Mouse (Mus musculus) hindlimb bud, embryonic 11.5 days (tissue): Measurements from ENCODE around the gene Aoc2.
"Not testable (repeated sequence)": the region's sequence is repeated elsewhere in the genome, so short reads cannot be mapped to it uniquely, and the experiment has no call there.

Experiments
- DNase-seq: peaks from one replicate; pipeline ENCODE4 v3.0.0-alpha.2; 2012; ENCODE audit warnings: low read depth, low spot score; ENCODE audit errors: extremely low spot score

Aoc2 gene

GRCm38 (mm10) chr11:101353436-101353835, 28.6 kb downstream of the Aoc2 start:
- DNase-seq, result no peak

DNA sequence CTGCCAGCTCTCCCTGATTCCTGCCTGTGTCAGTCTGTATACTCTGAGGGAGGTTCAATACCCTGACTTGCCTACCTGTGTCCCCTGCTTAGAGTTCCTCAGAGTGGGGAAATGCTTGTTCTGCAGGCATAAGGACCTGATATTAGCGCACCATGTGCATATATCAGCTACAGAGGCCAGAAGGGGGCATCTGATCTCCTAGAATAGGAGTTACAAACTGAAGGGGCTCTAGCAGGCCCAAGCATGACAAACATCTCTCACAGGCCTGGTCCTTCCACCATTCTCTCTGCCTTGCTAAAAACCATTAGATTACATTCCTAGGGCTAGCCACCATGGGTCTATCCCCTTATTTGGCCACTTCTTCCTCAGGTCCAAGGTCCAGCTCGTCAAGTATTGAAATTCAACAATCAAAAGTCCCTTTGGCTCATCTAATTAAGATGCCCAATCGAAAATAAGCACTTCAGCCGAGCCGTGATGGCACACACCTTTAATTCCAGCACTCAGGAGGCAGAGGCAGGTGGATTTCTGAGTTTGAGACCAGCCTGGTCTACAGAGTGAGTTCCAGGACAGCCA, 29.7 kb downstream of the Aoc2 start:
- DNase-seq, result no peak

DNA sequence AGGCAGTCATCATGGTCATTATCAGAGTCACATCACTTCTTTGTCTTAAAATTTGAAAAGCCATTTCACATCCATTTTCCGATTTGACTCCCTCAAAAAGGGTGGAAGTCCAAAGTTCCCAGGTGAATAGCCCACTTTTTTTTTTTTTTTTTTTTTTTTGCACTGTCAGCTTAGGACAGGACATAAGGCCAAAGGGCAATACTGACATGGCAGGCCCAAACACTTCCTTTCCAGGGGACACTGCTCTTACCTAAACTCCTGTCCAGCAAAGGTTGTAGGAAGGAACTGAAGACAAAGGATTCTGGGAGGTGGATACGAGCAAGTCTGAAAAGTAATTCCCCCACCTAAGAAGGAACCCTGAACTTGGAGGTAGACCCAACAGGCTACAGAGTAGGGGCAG, 31.1 kb downstream of the Aoc2 start:
- no peak for DNase-seq

GRCm38 (mm10) chr11:101357505-101358182, 32.8 kb downstream of the Aoc2 start:
- no peak for DNase-seq

- DNase-seq, result no peak
Measured at GRCm38 (mm10) chr11:101359776-101360175, 34.9 kb downstream of the Aoc2 start.

DNA sequence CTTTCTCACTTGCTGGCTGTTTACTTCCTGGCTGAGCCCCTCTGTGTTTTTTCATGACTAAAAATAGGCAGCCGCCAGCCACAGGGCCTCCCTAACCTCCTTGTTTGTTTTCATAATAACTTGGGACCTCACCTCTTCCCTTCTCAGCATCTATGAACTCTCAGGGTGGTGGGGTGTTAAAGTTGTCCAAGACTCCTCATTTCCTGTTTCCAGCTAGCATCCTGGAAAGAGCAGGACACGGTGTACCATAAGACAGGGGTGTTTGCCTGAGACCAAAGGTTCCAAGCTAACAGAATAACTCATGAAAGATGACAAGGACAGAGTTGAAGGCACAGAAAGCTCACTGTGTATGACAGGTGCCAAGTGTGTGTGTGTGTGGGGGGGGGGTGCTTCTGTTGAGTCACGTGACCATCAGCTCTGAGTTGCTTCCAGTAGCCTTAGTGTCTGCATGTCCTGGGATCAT, 35.8 kb downstream of the Aoc2 start:
- no peak for DNase-seq

DNA sequence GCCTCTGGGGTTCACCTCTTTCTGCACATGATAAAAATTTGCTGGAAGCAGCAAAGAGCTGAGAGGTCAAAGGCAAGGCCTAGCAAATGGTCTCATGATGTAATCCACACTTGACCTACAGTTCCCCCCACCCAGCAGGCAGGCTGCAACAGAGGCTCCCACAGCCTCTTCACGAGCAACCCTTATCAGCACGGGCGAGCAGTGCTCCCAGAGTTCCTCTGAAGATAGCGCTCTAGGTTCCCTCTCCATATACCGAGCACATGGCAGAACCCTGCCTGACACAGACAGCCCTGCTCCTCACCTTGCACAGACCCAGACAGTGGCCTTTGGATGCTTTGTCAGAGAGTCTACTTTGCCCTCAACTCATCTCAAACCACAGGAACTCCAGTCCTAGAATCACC, 39.7 kb downstream of the Aoc2 start:
- no peak for DNase-seq

DNA sequence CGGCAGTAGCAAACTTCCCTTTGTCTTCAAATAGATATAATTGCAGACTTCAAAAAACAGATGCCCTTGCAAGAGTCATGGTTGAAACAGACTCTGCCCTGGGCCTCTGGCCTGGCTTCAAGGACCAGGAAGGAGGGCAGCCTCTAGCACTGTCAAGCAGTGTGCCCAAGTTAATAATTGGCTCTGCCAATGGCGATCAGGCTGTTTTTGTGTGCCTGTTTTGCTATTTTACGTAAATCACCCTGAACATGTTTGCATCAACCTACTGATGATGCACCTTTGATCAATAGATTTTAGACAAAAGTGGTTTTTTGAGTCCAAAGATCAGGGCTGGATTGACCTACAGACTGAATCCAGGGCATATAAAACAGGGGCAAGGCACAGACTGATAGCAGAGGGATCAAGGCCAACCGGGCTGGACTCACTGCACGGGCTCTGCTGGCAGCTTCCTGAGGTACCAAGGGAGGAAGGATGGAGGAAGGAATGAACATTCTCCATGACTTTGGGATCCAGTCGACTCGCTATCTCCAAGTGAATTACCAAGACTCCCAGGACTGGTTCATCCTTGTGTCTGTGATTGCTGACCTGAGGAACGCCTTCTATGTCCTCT, 42.6 kb downstream of the Aoc2 start, which contains the start of gene G6pc:
G6pc (plus strand) TSS at position 236 of the 610 bp plus-strand sequence.
- DNase-seq, result no peak

- DNase-seq, result no peak
Measured at GRCm38 (mm10) chr11:101370141-101370540, 45.3 kb downstream of the Aoc2 start.

GRCm38 (mm10) chr11:101374421-101374938, 49.6 kb downstream of the Aoc2 start:
- DNase-seq, result no peak

- not testable (repeated sequence) for DNase-seq
Measured at GRCm38 (mm10) chr11:101378196-101378595, 53.3 kb downstream of the Aoc2 start.

- DNase-seq, result no peak
Measured at GRCm38 (mm10) chr11:101378926-101379325, 54.1 kb downstream of the Aoc2 start.
